Mouse (Mus musculus): ENCODE measurements at regions not wholly inside any gene's neighbourhood (a gene's known extent, or its start where the extent isn't known, plus 50 kb on each side); places are given as distances from the start of the nearest gene placed in this dataset.
"Not testable (repeated sequence)": the region's sequence is repeated elsewhere in the genome, so short reads cannot be mapped to it uniquely, and the experiment has no call there.

DNA sequence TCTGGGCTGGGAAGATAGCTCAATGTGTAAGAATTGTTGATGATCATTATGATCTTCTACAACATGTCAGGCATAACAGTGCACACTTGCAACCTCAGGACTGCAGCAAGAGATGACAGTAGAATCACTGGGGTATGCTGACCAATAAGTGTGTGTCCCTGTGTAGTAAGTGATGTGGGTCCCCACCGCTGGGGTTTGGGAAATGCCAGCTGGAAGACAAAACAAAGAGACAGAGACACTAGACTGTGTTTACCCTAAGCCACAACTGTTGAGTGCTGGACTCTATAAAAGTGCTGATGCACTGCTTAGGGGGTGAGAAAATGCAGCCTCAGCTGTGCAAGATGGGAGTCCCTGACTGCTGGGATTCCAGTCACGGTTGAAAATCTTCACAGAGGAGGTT, 448.0 kb upstream of the Cox7c start:
- H3K4me3 ChIP-seq (ENCODE audit: low read depth, low read length), result no peak overlapping the region

DNA sequence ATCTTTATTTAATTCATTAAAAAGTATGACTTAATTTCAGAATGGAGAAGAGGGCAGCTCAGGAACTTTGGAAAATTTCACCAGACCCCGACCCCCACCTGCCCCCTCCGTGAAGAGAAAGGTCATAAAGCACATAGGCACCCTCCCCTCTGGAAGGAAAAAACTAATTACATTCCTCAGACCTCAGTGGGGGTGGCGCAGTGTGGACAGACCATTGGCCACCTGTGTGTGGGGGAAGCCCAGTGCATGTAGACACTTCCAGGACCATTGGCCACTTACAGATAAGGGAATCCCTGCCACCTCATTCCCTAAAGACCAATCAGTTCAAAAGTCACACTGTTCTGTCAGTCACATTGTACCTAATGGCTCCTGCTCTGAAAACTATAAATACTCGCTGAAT, 422.0 kb upstream of the Cox7c start:
- Histone ChIP-seq H3K9ac (ENCODE audit: low read depth, low read length) (no peak overlapping the region), H3K4me2 (replicated peaks; ENCODE audit: low read depth) (no peak overlapping the region), H3K36me3 (ENCODE audit: control insufficient read depth, insufficient read depth) (no peaks in the 10 kb centered on the region), H3K27ac (ENCODE audit: low read depth, low read length) (no peak overlapping the region), H3K4me1 (replicated peaks; ENCODE audit: control insufficient read depth, insufficient read depth, low read length) (no peaks in the 10 kb centered on the region), H3K9me3 (ENCODE audit: control insufficient read depth) (no peaks in the 10 kb centered on the region), H3K27me3 (replicated peaks; ENCODE audit: control insufficient read depth, insufficient read depth, low read length) (no peaks in the 10 kb centered on the region), H3K4me3 (ENCODE audit: low read depth, low read length) (no peak overlapping the region)
- ATAC-seq, result no peak
- WGBS, result 71% methylated on average over 4 of the region's 4 CpGs
- no peak for TF ChIP-seq CTCF (IDR thresholded peaks at IDR 0.05; ENCODE audit: low read depth)

More for the DNA sequence above, 448.0 kb upstream of the Cox7c start:
- H3K27me3 ChIP-seq (replicated peaks; ENCODE audit: control insufficient read depth, insufficient read depth, low read length), result no peaks in the 10 kb centered on the region
- no peaks in the 10 kb centered on the region for H3K9me3 ChIP-seq (ENCODE audit: control insufficient read depth)
- 53% methylated on average over 2 of the region's 2 CpGs for WGBS
- no peak overlapping the region for H3K4me2 ChIP-seq (replicated peaks; ENCODE audit: low read depth)
- no peaks in the 10 kb centered on the region for H3K36me3 ChIP-seq (ENCODE audit: control insufficient read depth, insufficient read depth)
- H3K4me1 ChIP-seq (replicated peaks; ENCODE audit: control insufficient read depth, insufficient read depth, low read length), result no peaks in the 10 kb centered on the region
- no peak for TF ChIP-seq CTCF (IDR thresholded peaks at IDR 0.05; ENCODE audit: low read depth)
- H3K9ac ChIP-seq (ENCODE audit: low read depth, low read length), result no peak overlapping the region
- no peak for ATAC-seq
- H3K27ac ChIP-seq (ENCODE audit: low read depth, low read length), result no peak overlapping the region

DNA sequence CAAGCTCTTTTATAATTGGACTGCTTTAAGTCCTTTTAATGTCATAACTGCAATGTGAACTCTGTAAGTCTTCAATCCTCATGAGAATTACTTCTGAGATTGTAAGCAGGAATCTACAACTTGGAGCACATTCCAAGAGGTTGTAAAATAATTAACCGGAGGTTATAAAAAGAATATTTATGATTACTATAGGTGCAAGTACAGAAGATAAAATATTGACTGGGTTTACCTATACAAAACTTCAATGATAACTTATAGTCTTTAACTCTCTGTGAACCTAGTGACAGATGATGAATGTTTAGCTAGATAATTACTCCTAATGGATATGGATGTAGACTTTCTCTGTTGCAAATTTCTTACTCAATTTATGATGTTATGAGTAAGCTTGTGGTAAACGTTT, 375.9 kb upstream of the Cox7c start:
- Histone ChIP-seq H3K27ac (ENCODE audit: low read depth, low read length) (no peak overlapping the region), H3K9me3 (ENCODE audit: control insufficient read depth) (no peaks in the 10 kb centered on the region), H3K27me3 (replicated peaks; ENCODE audit: control insufficient read depth, insufficient read depth, low read length) (no peaks in the 10 kb centered on the region), H3K9ac (ENCODE audit: low read depth, low read length) (no peak overlapping the region), H3K4me3 (ENCODE audit: low read depth, low read length) (no peak overlapping the region), H3K36me3 (ENCODE audit: control insufficient read depth, insufficient read depth) (no peaks in the 10 kb centered on the region), H3K4me2 (replicated peaks; ENCODE audit: low read depth) (no peak overlapping the region), H3K4me1 (replicated peaks; ENCODE audit: control insufficient read depth, insufficient read depth, low read length) (no peaks in the 10 kb centered on the region)
- TF ChIP-seq CTCF (IDR thresholded peaks at IDR 0.05; ENCODE audit: low read depth), result no peak
- 23% methylated on average over 2 of the region's 2 CpGs for WGBS
- no peak for ATAC-seq

DNA sequence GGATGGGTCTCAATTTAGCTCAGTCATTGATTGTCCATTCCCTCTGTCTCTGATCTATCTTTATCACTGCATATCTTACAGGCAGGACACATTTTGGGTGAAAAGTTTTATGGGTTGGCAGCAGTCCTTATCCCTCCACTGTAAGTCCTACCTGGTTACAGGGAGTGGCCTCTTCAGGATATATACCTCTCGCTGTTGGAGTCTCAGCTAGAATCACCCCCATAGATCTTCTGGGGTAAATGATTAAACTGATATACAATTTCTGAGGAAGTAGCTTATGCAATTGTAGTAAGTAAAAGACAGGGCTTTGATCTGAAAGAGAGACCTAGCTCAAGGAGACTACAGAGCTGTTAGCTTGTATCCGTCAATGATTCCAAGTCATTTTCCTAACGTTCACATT, 334.7 kb upstream of the Cox7c start:
- 49% methylated on average over 3 of the region's 3 CpGs for WGBS
- H3K27me3 ChIP-seq (replicated peaks; ENCODE audit: control insufficient read depth, insufficient read depth, low read length), result no peaks in the 10 kb centered on the region
- TF ChIP-seq CTCF (IDR thresholded peaks at IDR 0.05; ENCODE audit: low read depth), result no peak
- no peak for ATAC-seq
- no peaks in the 10 kb centered on the region for H3K4me1 ChIP-seq (replicated peaks; ENCODE audit: control insufficient read depth, insufficient read depth, low read length)
- no peak overlapping the region for H3K9ac ChIP-seq (ENCODE audit: low read depth, low read length)
- no peaks in the 10 kb centered on the region for H3K36me3 ChIP-seq (ENCODE audit: control insufficient read depth, insufficient read depth)
- H3K27ac ChIP-seq (ENCODE audit: low read depth, low read length), result no peak overlapping the region
- H3K4me2 ChIP-seq (replicated peaks; ENCODE audit: low read depth), result no peak overlapping the region
- no peak overlapping the region for H3K4me3 ChIP-seq (ENCODE audit: low read depth, low read length)
- H3K9me3 ChIP-seq (ENCODE audit: control insufficient read depth), result no peaks in the 10 kb centered on the region

DNA sequence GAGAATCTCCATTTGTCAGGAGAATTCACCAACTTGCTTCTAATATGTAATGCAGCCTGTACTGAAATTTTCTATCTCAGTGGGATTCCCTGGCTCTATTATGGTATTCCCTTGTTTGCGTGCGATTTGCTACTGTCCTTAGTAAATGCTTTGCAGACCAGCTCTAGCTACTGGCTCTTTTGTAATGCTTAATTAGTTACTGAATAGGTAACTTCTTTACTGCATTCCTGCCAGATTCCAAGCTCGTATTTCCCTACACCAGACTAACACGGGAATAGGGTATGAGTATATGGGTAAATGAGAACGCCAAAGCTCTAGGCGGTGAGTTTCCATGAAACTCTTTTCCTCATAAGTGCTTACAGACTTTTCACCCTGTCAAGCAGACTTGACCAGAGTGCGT, 332.5 kb upstream of the Cox7c start:
- H3K36me3 ChIP-seq (ENCODE audit: control insufficient read depth, insufficient read depth); H3K4me3 ChIP-seq (ENCODE audit: low read depth, low read length); H3K9me3 ChIP-seq (ENCODE audit: control insufficient read depth); H3K9ac ChIP-seq (ENCODE audit: low read depth, low read length); ATAC-seq; H3K27me3 ChIP-seq (replicated peaks; ENCODE audit: control insufficient read depth, insufficient read depth, low read length); H3K4me1 ChIP-seq (replicated peaks; ENCODE audit: control insufficient read depth, insufficient read depth, low read length); H3K27ac ChIP-seq (ENCODE audit: low read depth, low read length); H3K4me2 ChIP-seq (replicated peaks; ENCODE audit: low read depth): not testable (repeated sequence)
- WGBS, result 68% methylated on average over 7 of the region's 7 CpGs

DNA sequence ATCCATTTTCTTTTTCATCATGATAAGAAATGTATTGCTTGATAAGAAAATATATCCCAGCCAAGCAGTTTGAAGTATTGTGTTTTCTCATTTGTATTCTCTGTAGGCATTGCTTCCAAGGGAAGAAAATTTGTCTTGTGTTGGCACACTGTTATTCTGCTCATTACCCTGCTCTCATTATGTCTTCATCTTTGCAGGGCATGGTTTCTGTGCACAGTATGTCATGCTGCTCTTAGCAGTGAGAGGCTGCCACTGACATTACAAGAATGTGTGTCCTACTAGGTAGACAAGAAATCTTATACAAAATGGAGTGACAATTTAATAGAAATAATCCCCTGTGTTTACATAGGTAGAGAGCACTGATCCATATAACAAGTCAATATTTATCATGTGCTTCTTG, 329.1 kb upstream of the Cox7c start:
- ATAC-seq, result no peak
- no peaks in the 10 kb centered on the region for H3K9me3 ChIP-seq (ENCODE audit: control insufficient read depth)
- no peaks in the 10 kb centered on the region for H3K27me3 ChIP-seq (replicated peaks; ENCODE audit: control insufficient read depth, insufficient read depth, low read length)
- no peak overlapping the region for H3K9ac ChIP-seq (ENCODE audit: low read depth, low read length)
- H3K4me3 ChIP-seq (ENCODE audit: low read depth, low read length), result no peak overlapping the region
- H3K4me1 ChIP-seq (replicated peaks; ENCODE audit: control insufficient read depth, insufficient read depth, low read length), result no peaks in the 10 kb centered on the region
- H3K27ac ChIP-seq (ENCODE audit: low read depth, low read length), result no peak overlapping the region
- H3K4me2 ChIP-seq (replicated peaks; ENCODE audit: low read depth), result no peak overlapping the region
- no peak for TF ChIP-seq CTCF (IDR thresholded peaks at IDR 0.05; ENCODE audit: low read depth)
- no peaks in the 10 kb centered on the region for H3K36me3 ChIP-seq (ENCODE audit: control insufficient read depth, insufficient read depth)

DNA sequence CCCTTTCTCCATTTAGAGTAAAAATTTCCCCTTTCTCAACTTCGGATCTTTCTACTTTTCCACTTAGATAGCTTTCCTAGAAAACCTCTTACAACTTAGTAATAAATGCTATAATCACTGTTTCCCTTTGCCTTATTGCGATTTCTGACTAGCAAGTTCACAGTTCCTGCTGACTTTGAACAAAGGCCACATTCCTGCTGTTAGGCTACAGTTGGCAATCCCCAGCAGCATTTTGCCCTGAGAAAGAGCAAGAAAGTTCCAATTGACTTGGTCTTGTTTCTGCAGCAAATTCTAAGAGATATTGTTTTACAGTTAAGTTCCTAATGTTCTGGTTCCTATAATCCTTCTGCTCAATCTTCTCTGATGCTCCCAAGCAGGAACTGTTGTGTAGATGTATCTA, 299.2 kb upstream of the Cox7c start:
- WGBS, result 54% methylated on average over 2 of the region's 2 CpGs
- H3K4me1 ChIP-seq (replicated peaks; ENCODE audit: control insufficient read depth, insufficient read depth, low read length), result no peaks in the 10 kb centered on the region
- no peak for ATAC-seq

More for the DNA sequence above, 299.2 kb upstream of the Cox7c start:
- no peak overlapping the region for H3K4me2 ChIP-seq (replicated peaks; ENCODE audit: low read depth)
- TF ChIP-seq CTCF (IDR thresholded peaks at IDR 0.05; ENCODE audit: low read depth), result no peak
- H3K27me3 ChIP-seq (replicated peaks; ENCODE audit: control insufficient read depth, insufficient read depth, low read length), result no peaks in the 10 kb centered on the region; the same call in 1 of the 2 replicates
- H3K9ac ChIP-seq (ENCODE audit: low read depth, low read length), result no peak overlapping the region
- no peaks in the 10 kb centered on the region for H3K9me3 ChIP-seq (ENCODE audit: control insufficient read depth)
- H3K36me3 ChIP-seq (ENCODE audit: control insufficient read depth, insufficient read depth), result no peaks in the 10 kb centered on the region
- H3K27ac ChIP-seq (ENCODE audit: low read depth, low read length), result no peak overlapping the region
- H3K4me3 ChIP-seq (ENCODE audit: low read depth, low read length), result no peak overlapping the region
